Mouse (Mus musculus) lung, embryonic 14.5 days (tissue): ENCODE data around the gene Cav1. TPM values are rescaled to one million over a fixed set of nuclear protein-coding genes. Genes with fewer than 3 reads are reported as not detected.

Experiments
- ATAC-seq: fragments of 200-750 bp; cut with Nextera tagmentation; 2 replicates; pipeline ENCODE4 v1.8.0; 2017; ENCODE audit warnings: mild to moderate bottlenecking, moderate TSS enrichment, moderate library complexity; ENCODE audit not compliant: insufficient read depth
- DNase-seq: peaks from one replicate; pipeline ENCODE4 v3.0.0-alpha.2; 2015
- H3K27ac ChIP-seq: fragments of 300-500 bp; sonication (generic); 2 replicates; pipeline ENCODE4 v1.5.1; 2014; ENCODE audit warnings: low read depth, mild to moderate bottlenecking, moderate library complexity
- H3K27me3 ChIP-seq: fragments of 300-500 bp; sonication (generic); 2 replicates; pipeline ENCODE4 v1.6.1; 2014; ENCODE audit warnings: low read length, control low read depth; ENCODE audit not compliant: insufficient read depth
- H3K36me3 ChIP-seq: fragments of 300-500 bp; sonication (generic); 2 replicates; pipeline ENCODE4 v1.6.1; 2014; ENCODE audit warnings: control low read depth; ENCODE audit not compliant: insufficient read depth
- H3K4me1 ChIP-seq: fragments of 300-500 bp; sonication (generic); 2 replicates; pipeline ENCODE4 v1.6.1; 2014; ENCODE audit warnings: antibody characterized with exemption, control low read depth; ENCODE audit not compliant: insufficient read depth
- H3K4me2 ChIP-seq: fragments of 300-500 bp; sonication (generic); 2 replicates; pipeline ENCODE4 v1.6.1; 2014; ENCODE audit warnings: mild to moderate bottlenecking
- H3K4me3 ChIP-seq: fragments of 300-500 bp; sonication (generic); 2 replicates; pipeline ENCODE4 v1.5.1; 2014; ENCODE audit warnings: low read depth, low read length
- H3K9ac ChIP-seq: fragments of 300-500 bp; sonication (generic); 2 replicates; pipeline ENCODE4 v1.6.1; 2014
- H3K9me3 ChIP-seq: fragments of 300-500 bp; sonication (generic); 2 replicates; pipeline ENCODE4 v1.6.1; 2016; ENCODE audit warnings: low read depth, low read length, control low read depth
- CTCF ChIP-seq: IDR thresholded peaks from 2 replicates; pipeline ENCODE4 v1.5.1; 2016; ENCODE audit warnings: antibody characterized with exemption, low read depth
- WGBS: fragments of 180-500 bp; shearing (Covaris S2); extraction: QIAGEN DNeasy Blood & Tissue Kit; methylation state at CpG from one replicate; pipeline ENCODE4 v1.1.7; 2014; 5-methylcytosine and 5-hydroxymethylcytosine counted together
- polyA plus RNA-seq: library from polyadenylated mRNA; unstranded; fragments of >200 nt; fragmentation: Nextera tagmentation; extraction: Ambion mirVana; gene quantifications from 2 replicates; pipeline ENCODE4 v1.2.1, GENCODE M21; 2014

The Cav1 gene
- polyA plus RNA-seq, 1 experiment from 2014 or later = 300 TPM

GRCm38 (mm10) chr6:17307461-17308115 lies 1.5 kb downstream of the Cav1 start:
- peak overlapping the region; percentile 53 for H3K9ac ChIP-seq
- peak overlapping the region; percentile 42; the same call in 1 of the 2 replicates for H3K27ac ChIP-seq
- H3K4me2 ChIP-seq = peak overlapping the region; percentile 71
- WGBS = 3% methylated on average over 31 of the region's 31 CpGs
- H3K36me3 ChIP-seq = no peaks in the 10 kb centered on the region
- peak overlapping the region; percentile 45 for H3K4me3 ChIP-seq
- H3K27me3 ChIP-seq = no peaks in the 10 kb centered on the region
- H3K9me3 ChIP-seq = no peaks in the 10 kb centered on the region
- ATAC-seq (peak; percentile 84), DNase-seq (peak; percentile 82)
- TF ChIP-seq CTCF = peak; percentile 80
- H3K4me1 ChIP-seq = no peaks in the 10 kb centered on the region

DNA sequence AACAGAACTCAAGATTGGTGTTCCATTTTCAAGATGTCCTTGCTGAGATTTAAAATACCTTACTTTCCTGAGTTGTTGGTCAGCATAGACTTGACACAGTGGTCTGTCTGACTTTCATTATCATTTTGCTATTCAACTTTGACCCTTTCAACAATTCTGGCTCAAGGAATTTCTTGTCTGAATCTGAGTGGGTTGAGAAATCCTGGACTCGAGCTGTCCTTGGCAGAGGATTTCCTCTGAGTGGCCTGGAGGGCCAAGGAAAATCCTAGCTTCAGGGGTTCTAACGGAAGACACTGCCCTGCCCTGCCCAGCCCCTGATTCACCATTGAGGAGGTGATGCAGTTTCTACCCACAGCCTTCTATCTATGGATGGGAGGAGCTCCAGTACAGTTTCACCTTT lies 2.5 kb downstream of the Cav1 start:
- H3K27me3 ChIP-seq = no peaks in the 10 kb centered on the region
- peak overlapping the region; percentile 45 for H3K4me3 ChIP-seq
- ATAC-seq = no peak
- no peak for TF ChIP-seq CTCF
- peak overlapping the region; percentile 71 for H3K4me2 ChIP-seq
- no peak for DNase-seq
- 33% methylated on average over 2 of the region's 2 CpGs for WGBS
- H3K36me3 ChIP-seq = no peaks in the 10 kb centered on the region
- H3K9ac ChIP-seq = peak overlapping the region; percentile 53; the same call in 1 of the 2 replicates
- H3K27ac ChIP-seq = no peak overlapping the region
- H3K4me1 ChIP-seq = no peaks in the 10 kb centered on the region
- H3K9me3 ChIP-seq = no peaks in the 10 kb centered on the region

DNA sequence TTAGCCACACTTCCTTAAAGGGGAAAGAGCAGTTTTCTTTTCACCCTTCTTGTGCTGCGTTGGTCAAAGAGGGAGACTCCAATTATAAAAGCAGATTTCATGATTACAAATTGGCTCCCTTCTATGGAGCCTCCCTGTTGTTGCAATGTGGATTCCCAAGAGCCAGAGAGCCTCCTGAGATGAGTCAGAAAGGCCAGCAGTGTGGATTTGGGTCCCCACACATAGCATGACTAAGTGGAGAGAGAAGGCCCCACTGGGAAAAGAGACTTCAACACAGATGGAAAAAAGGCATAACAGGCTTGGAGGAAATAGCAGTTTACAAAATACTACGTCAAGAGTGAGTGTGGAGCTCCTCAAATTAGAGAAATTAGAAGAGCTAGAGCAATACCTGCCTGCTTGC lies 3.1 kb downstream of the Cav1 start:
- Histone ChIP-seq H3K4me3 (peak overlapping the region; percentile 45; the same call in 1 of the 2 replicates), H3K9me3 (no peaks in the 10 kb centered on the region), H3K4me2 (peak overlapping the region; percentile 71), H3K27ac (no peak overlapping the region), H3K9ac (no peak overlapping the region), H3K27me3 (no peaks in the 10 kb centered on the region), H3K36me3 (no peaks in the 10 kb centered on the region), H3K4me1 (no peaks in the 10 kb centered on the region)
- 72% methylated on average over 2 of the region's 2 CpGs for WGBS
- DNase-seq (no peak), ATAC-seq (no peak)
- no peak for TF ChIP-seq CTCF

DNA sequence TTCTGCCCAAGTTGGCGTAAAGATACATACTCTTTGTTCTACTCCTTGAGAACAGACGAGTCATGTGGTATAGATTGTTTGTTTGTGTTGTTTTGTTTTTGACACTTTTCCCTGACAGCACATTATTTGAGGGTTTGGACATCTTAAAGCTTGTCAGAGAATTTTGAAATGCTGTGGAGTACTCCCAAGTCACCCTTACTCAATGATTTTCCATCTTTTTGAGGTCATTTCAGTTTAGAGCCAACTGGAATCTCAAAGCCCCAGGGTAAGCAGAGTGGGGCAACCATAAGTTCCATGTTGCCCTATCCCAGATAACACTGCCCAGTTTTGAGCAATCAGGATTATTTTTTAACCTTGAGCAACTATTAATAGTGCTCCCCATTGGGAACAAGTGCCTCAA lies 8.1 kb downstream of the Cav1 start:
- no peaks in the 10 kb centered on the region for H3K36me3 ChIP-seq
- H3K9me3 ChIP-seq = no peaks in the 10 kb centered on the region
- H3K27me3 ChIP-seq = no peaks in the 10 kb centered on the region
- peaks cover 7% of the 10 kb centered on the region for H3K4me1 ChIP-seq
- no peak overlapping the region for H3K4me2 ChIP-seq
- DNase-seq = no peak
- H3K9ac ChIP-seq = no peak overlapping the region
- TF ChIP-seq CTCF = no peak
- 76% methylated on average over 2 of the region's 2 CpGs for WGBS
- H3K4me3 ChIP-seq = no peak overlapping the region
- H3K27ac ChIP-seq = no peak overlapping the region
- no peak for ATAC-seq

GRCm38 (mm10) chr6:17314659-17315616 lies 8.8 kb downstream of the Cav1 start:
- ATAC-seq (no peak), DNase-seq (no peak)
- WGBS = 70% methylated on average over 5 of the region's 5 CpGs
- H3K4me1 ChIP-seq = peaks cover 7% of the 10 kb centered on the region
- no peaks in the 10 kb centered on the region for H3K9me3 ChIP-seq
- H3K9ac ChIP-seq = no peak overlapping the region
- 0 out of 2 replicates have a peak, but pooled peaks have one; percentile 6 for TF ChIP-seq CTCF
- H3K27me3 ChIP-seq = no peaks in the 10 kb centered on the region
- H3K4me2 ChIP-seq = no peak overlapping the region
- H3K36me3 ChIP-seq = no peaks in the 10 kb centered on the region
- no peak overlapping the region for H3K27ac ChIP-seq
- no peak overlapping the region for H3K4me3 ChIP-seq

DNA sequence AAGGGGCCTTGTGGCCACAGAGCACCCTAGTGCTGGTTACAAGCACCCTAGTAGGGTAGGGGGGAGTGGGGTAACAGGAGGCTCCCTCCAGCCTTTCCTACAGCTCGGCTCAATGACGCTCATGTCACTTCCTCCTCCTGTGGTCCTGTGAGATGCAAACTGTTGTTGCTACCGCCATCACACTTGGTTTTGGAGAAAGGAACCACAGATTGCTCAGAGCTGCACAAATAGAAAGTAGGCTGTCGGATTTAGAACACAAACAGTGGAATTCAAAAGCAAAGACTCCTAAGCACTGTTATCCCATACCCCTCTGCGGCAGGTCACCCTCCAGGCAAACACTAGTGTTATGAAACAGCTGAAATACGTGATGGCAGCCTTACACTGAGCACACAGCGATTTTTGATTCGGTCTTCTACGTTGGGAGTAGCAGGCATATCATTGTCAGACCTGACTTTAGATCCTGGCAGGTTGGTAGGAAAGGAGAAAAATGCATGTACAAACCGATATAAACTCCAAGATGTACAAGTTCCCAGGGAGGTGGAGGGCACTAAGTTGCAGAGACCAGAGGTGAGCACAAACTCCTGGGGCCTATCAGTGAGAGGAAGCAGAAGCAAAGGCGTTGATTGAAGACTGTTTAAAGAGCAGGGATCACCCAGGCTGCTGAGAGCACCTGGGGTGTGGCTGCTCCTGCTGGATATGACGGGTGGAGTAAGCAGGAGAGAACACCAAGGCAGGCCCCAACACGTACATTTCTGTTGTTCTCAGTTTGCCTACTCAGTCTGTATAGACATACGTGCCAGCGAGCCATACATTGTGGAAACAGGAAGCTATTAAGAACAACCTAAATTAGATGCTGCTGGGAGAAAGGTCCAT lies 10.4 kb downstream of the Cav1 start:
- H3K36me3 ChIP-seq = no peaks in the 10 kb centered on the region
- 47% methylated on average over 15 of the region's 15 CpGs for WGBS
- H3K4me3 ChIP-seq = no peak overlapping the region
- H3K27ac ChIP-seq = peak overlapping the region; percentile 58
- H3K9ac ChIP-seq = no peak overlapping the region
- no peak for TF ChIP-seq CTCF
- 0 out of 2 replicates have a peak overlapping the region, but pooled peaks have one; percentile 10 for H3K4me2 ChIP-seq
- DNase-seq (peak; percentile 57), ATAC-seq (peak; percentile 92)
- H3K4me1 ChIP-seq = peaks cover 7% of the 10 kb centered on the region
- no peaks in the 10 kb centered on the region for H3K27me3 ChIP-seq
- no peaks in the 10 kb centered on the region for H3K9me3 ChIP-seq
